Mouse (Mus musculus) left cerebral cortex, adult 18-20 months (tissue): ENCODE measurements around the gene Pde11a. TPM values are rescaled to one million over a fixed set of nuclear protein-coding genes. Genes with fewer than 3 reads are reported as not detected.
A peak's percentile ranks its signal among the peaks of the same experiment; 100 is the strongest.

ENCODE experiments used
- DNase-seq, 2 experiments: peaks; one replicate each; pipeline ENCODE4 v3.0.0; 2021 to 2022; ENCODE audit warnings: low spot score in 2 of 2, mixed read lengths in 1 of 2
- total RNA-seq, 2 experiments: library from RNA; stranded (reverse); gene quantifications; 2 replicates each; pipeline ENCODE4 v1.2.3; 2021

Pde11a gene
- total RNA-seq, 2 experiments from 2014 or later = 3.8 to 4.6 TPM

DNA sequence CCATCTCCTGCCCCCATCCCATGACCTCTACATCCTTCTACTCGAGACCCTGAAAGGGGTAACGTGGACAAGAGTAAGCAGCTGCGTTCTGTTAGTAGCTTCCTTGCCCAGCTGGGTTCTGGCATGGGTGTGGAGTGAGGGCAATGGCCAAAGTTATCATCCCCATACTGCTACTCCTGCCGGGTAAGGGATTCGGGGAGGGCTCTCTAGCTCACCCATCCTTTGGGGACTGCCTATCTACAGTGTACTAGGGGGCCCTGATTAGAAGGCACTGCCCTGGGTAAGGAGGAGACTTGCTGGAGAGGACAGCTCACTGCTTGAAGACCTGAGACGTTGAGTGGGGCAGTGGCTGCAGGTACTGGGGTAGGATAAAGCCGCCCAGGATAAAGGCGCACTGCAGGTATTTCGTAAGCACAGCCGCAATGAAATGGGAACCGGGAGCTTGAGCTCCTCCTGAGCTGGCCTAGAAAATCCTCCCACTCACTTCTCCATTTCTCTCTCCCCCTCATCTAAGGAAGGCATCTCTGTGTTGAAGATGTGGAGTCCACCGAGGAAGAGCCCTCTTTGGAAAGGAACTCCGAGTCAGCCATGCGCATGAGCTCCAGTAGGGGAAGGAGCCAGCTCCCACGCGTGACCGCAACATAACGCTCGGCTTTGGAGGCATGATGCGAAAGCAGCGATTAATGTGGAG, 15.2 kb downstream of the Pde11a start:
- peak; percentile 10 to 25 for DNase-seq

DNA sequence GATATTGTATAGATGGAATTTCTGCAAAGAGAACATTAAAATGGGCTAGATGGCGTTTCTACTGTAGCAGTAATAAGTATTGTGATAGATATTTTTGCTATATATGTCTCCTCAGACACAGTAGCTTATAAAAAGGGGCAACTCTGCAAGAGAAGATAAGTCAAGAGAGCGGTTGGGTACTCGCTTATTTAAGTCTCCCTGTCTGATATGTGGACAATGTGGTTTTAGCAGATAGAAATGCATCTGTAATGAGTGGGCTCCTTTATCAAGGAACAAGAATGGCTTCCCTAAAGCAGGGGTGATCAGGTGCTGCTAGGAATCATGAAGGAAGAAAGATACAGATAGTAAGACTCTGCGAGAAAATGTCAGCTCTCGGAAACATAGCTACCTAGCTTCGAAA, 18.2 kb downstream of the Pde11a start:
- DNase-seq = no peak

DNA sequence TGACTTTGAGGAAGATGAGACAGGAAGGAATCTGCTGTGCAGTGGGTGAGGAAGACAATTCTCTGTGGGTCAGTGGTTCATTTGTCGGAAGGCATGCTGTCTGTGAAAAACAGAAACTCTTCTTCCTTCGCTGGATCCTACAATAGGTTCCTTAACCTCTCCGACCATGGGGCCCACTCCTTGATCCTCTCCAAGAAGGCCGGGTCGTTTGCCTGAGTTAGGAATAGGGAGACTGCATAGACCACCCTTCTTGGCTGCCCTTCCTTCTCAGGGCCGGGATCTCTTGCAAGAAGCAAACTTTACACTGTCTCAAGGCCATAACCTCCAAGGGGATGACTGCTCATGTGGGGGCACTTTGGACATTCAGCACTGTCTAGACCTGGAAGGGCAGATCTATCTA, 19.3 kb downstream of the Pde11a start:
- no peak for DNase-seq

DNA sequence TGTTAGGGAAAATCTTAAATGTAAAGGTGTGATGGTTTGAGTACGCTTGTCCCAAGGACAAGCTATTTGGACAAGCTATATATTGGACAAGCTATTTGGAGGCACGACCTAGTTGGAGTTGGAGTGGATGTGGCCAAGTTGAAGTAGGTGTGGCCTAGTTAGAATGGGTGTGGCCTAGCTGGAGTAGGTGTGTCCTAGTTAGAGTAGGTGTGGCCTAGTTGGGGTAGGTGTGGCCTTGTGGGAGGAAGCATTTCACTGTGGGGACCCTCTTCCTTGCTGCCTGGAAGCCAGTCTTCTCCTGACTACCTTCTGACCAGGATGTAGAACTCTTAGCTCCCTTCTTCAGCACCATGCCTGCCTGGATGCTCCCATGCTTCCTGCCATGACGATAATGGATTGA, 50.9 kb downstream of the Pde11a start:
- no peak for DNase-seq

DNA sequence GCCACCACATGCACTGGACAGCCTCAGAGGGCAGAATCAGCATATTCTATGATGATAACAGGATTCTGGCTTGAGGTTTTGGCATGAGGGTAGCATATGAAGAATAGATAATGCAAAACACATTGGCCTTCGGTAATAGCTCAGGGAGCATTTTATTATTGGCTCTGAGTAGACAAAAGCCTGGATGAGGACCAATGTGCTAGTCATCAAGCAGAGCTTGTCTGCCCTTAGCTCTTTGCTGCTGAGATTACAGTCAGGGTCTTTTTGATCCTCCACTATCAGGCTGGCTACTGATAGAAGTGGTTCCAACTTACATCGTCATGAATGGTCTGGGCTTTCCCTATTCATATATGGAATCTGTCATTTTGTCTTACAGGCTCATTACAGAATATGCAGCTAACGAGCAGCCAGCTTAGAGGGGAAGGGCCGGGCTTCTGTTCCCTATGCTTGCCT, 52.3 kb downstream of the Pde11a start:
- no peak for DNase-seq

DNA sequence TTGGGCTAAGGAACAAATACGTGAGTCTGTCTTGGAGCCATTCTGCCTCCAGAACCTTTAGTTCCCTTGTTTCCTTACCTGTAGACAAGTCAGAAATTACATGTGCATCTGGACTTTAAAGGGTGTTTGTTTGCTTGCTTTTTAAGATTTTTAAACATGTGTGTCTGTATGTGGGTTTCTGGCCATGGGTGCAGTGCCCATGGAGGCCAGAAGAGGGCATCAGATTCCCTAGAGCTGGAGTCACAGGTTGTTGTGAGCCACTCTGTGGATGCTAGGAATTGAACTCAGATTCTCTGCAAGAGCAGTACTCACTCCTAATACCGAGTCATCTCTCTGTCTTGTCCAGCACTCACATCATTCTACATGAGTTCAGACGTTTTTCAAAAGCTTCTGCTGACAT, 53.4 kb downstream of the Pde11a start:
- no peak for DNase-seq

DNA sequence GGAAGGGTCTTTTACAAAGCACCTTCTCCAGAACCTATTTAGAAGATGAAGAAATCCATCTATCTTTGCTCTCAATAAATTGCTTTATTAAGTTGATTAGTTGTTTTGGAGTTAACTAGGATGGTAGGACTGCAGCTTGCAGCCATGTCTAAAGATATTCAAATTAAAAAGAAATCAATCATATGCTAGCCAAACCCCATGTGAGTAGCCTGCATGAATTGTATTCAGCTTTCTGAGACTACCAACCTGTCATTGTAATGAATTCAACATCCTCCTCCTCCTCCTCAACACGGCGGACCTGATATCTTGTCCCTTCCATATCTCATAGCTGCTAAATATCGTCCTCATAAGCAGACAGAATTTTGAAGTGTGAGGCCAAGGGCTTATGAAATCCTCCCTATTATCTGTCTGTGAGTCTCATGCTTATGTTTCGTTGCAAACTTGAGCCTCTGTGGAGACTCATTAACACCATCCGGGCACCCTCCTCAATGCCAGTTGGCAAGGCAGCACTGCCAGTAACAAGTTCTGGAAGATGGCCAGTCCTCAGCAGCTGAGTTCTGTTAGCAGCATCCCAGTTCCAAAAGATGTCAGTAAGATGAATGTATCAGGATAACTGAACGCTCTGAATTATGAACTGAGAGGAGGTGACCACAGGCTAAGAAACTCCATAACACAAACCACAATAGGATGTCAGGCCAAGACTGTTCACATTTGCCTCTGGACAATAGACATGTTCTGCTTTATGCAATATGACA, 55.0 kb downstream of the Pde11a start:
- DNase-seq = peak; percentile 64 to 69

DNA sequence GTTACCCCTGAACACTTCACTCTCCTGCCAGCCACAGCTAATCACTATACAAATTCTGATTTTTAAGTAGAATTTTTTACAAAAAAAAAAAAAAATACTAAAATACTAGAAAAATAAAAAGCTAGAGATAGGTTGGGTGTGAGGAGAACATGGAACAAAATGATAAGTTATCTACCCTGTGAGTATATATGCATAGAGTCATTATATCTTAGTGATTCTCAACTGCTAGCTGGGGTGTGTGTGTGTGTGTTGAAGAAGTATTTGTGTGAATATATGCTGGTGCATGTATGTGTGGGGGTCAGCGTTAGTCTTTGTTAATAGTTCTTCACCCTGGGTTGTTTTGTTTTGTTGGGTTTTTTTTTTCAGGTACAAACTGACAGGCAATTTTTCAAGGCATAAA, 69.1 kb downstream of the Pde11a start:
- no peak for DNase-seq

DNA sequence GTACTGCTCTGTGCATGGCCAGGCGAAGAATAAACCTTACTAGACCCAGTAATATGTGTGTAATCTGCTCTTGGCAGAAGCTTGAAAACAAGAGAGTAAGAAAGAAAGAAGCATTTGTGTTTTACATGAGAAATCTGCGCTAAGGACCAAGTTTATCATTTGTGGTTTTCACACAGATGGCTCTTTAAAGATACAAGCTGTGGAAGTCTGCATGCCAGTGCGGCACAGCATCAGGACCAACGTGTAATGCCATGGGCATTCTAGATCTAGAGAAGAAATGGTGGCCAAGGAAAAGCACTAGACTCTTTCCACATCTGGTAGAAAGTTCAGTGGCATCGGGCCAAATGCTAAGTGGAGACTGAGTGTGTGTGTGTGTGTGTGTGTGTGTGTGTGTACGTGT, 71.2 kb downstream of the Pde11a start:
- no peak for DNase-seq

DNA sequence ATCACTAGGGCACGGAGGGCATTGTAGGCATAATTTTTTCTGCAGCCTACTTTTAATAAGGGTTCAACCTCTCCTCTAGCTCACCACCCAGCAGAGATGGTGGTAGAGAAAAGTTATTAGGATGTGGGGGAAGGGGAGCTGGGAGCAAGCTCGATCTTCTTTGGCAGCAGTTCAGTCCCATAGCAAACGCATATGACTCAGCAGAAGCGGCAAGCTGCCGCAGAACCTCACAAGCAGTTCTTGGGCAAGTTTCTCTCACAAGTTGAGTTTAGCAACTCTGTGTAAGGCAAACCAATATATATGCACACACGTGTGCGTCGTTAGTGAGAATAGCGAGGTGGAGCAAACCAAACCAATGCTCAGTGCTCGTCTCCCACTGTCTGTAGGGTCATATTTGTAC, 72.0 kb downstream of the Pde11a start:
- DNase-seq = peak; percentile 19 to 34

DNA sequence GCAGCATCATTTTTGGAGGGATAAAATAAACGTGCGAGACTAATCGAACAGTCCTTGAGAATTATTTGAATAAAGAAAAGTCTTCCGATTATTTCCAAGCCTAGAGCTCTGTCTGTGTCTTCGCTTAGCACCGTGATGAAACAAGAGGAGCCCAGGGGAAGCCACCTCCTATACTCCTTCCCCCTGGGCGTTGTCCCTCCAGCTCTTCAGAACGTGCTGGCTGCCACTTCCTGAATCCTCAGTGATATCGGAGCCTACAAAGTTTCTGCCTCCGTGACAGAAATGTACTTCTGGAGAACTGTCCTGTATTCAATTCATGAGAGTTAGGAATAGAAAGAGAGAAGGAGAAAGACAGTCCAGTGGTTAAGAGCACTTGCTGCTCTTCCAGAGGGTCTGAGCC, 74.3 kb downstream of the Pde11a start:
- no peak for DNase-seq

DNA sequence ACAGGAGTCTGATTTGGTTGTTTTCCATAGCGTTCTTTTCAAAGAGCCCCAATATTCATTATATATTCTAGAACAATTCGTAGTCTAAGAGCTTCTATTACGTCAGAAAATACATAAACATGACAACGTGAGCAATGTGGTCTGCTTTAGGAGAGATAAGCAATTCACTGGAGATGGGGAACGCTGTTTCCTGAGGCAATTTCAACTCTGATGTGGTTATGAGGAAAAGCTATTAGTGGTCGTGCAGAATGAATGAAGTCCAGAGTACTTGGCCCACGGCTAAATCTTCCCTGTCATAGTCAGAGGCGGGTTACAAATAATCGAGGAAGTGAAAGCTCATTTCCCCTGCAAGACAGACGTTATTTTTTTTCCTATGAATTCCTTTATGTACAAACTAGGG, 75.9 kb downstream of the Pde11a start:
- DNase-seq = no peak

DNA sequence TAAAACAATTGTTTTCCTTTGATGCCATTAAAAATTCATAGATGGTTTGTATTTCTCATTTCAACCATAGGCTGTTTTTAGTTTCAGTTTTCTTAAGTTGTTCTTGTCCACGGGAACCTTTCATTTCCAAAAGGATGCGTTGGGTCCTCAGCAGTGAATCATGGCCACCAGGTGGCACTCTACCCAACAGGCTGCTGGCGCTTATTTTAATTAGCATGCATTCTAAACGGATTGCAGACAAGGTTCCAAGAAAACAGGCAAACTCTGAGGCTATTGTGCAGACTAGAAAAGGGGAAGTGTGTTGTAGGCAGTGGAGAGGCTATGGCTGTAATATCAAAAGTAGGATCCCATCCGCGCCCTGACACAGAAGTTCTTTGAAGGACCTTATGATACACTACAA, 83.7 kb downstream of the Pde11a start:
- DNase-seq = peak; percentile 78 to 79

DNA sequence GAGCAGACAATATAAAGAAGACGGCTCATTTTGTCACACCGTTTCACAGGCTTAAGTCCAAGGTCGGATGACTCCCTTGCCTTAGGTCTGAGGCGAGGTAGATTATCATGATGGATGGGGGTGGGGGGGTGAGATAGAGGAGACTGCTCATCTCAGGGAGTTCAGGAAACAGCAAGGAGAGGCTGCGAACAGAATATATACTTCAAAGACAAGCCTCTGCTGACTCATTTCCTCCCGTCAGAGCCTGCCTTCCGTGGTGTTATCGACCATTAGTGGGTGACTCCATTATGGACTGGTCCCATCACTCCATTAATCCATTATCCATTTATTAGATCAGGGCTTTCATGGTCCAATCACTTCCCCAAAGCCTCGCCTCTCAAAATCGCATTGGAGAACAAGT, 87.2 kb downstream of the Pde11a start:
- no peak for DNase-seq

DNA sequence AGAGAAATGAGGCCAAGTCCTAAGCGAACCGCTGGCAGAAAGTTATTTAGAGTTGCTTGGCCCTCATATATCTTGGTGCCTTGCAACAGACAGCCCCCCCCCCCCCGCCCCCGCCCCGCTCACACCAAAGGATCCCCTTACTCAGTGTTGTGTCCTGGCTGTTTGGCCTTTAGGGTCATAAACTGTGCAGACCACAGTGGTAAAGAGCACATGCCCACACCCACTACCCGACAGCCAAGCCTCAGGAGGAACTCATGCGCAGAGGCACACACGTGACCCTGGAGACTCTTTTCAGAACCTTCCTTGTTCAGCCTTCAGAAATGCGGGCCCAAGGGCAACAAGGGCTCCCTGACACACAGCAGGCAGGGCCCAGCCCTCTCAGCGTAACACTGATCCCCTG, 90.3 kb downstream of the Pde11a start:
- DNase-seq = no peak

DNA sequence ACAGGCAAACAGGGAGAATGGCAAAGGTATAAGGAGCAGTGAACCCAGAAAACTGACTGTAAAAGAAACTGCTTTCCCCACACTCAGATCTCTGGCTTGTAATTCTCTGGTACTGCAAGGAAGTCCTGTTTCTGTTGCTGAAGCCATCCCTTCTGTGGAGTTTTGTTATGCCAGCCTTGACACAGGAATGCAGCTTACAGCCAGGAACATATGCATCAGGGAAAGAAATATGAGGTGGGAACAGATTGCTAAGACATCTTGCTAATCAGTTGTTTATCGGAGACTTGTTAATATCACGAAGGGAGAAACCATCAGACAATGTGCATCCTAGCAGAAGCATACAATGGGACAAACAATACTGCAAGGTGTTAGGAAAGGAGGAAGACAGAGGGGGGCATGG, 99.4 kb downstream of the Pde11a start:
- no peak for DNase-seq

DNA sequence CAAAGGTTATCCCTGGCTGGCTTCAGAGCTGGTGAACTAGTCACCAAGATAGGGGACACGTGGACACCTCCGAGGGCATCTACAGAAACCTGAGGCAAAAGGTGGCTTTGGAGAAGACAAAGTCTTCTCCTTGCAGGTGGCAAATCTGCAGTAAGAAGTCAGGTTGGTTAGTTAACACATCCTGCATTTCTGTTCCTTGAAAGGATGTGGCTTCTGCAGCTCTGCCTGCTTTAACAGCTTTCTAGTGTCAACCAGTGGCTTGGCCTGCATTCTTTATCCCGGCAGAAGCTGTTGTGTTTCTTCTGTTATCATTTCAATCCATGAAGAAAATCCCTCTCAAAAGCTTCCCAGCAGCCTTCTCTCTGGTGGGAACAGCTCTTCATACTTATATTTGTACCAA, 100.1 kb downstream of the Pde11a start:
- DNase-seq = no peak

DNA sequence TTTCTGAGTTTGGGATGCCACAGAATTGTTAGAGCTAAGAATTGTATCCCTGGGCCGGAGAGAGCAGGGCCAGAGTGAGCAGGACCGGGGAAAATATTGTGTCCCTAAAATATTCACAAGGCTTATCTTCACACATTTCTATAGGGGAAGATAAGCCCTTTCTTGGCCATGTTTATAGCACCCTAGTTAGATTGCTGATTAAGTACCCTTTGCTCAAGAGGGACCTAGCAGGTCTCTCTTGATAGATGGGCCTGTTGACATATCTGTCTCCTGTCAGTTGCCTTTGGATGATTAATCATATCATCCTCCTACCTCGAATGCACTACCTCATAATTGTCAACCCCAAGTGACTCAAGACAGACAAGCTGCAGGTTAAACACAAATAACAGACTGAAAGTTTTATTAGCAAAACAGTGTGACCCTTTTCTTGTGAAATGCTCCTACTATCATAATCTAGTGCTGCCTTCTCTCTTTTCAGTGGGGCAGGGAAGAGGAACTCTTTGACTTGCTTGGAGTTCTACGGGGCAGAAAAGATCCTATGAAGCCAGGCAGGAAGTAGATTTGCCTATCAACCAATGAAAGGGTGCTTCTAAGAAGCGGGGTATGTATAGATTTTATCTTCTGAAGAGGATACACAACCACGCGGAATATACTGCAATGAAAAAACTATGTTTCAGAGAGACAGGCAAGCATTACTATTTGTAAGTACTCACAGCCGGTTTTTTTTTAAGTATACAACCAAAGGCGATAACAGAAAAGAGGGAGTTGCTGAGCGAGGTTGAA, 100.7 kb downstream of the Pde11a start:
- DNase-seq = no peak

DNA sequence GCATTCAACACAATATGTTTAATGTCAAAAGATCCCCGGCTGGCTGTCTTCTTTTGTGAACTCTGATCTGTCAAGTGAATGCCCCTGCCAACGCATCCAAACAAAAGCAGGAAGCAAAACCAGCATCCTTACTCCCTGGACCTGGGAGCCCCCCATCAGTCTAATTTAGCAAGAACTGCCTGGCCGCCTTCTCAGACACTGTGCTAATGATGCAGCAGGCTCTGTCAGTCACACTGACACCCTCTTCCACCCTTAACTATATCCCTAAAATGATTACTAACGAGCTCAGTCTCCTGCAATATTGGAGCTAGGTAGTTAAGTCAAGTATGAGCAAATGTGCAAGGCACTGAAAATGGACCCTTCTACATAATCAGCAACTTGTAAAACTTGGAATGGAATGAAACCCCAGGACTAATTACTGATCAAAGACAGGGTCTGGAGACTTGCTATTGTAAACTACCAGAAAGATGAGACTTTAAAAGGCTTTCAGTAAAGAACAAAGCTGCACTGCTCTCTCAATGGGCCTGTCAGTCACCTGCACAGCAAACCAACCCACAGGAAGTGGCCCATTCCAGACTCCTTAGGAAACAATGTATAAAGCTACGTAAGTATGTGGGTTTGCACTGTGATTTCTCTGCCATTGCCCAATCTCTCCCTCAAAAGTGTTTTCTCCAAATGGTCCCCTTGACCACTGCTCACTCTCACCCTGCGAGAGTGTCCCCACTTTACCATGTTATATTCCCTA, 118.0 kb downstream of the Pde11a start:
- DNase-seq = no peak

DNA sequence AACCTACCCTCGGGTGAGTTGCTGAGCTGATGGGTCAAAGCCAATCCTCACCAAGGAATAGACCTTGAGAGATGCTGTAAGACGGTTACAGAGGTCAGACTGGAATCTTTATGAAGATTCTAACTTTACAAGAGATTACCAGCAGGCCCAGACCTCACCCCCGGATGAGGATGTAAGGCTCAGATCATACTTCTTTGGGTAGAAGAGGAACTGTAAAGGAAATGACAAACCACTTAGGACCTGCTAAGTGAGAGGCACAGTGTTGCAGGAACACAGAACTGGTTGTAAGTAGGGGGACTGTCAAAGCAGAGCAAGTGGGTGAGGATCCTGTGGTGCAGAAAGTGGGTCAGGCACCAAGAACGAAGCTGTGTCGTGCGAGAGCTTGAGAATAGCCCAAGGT, 119.0 kb downstream of the Pde11a start:
- no peak for DNase-seq

DNA sequence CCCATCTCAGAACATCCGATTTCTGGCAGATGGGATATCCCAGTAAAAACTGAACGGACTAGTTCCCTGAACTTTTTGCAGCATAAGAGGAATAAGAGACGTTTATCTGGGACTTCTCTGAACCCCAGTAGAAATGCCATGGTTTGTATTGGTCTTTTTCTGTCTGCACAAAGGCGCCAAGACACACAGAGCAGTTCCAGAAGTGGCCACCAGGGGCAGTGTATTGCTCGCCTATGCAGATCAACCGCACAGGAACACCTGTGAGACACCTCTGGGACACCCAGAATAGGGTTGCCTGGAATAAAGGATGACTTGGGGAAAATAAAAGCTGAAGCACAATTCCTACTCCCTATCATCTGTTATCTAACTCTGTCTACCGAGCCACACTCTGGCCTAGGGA, 122.4 kb downstream of the Pde11a start:
- DNase-seq = no peak
